Comparison of ENCODE assay signal across 17 mouse cellular contexts in the genomic region with DNA sequence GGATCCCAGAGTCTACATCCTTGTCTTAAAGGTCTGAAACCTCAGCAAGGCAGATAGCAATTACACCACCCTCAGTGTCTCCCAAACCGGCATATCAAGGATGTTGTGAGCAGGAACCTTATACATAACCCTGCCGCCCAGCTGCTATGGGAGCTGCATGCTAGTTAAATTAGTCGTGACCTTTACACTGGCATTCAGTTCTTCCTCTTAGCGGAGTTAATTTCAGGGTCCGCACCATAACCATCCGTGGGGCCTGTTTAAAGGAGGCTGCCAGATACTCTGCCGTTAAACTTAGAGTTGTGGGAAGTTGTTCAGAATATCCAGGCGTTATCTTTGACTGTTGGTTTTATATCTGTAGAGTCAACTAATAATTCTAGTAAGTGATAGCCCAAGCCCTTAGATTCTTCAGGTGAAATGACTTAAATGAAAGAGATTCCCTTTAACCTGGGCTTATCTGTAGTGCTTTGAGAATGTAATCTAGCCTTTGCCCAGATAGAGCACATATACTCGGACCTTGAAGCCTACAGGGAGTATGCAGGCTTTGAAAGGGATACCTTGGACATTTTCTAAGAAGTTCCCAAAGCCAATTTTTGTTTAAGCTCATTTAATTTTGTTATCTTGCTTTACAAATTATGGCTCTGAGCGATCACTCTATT.
"Had no signal": no experiment of that assay in that cellular context is flagged by ENCODE, and none has a peak within 500 bp of the region (broad histone marks: within the 10 kb centered on the region; RNA-seq: fewer than 3 reads in every experiment).

No protein-coding gene starts in this region.

- H3K9ac ChIP-seq: liver, postnatal 0 days; lung, embryonic 15.5 days; midbrain, embryonic 13.5 days; midbrain, embryonic 15.5 days; neural tube, embryonic 12.5 days had no signal

- ATAC-seq: liver, postnatal 0 days; lung, postnatal 0 days; midbrain, embryonic 13.5 days; midbrain, embryonic 15.5 days had no signal

- DNase-seq: liver, postnatal 0 days; lung, adult 2 months; lung, postnatal 14 days; lung, postnatal 36 days; right cerebral cortex, postnatal 14 days; spleen, adult 18-20 months; thymus, adult 2 months; thymus, postnatal 25 days; thymus, postnatal 4 days had no signal

- H3K4me2 ChIP-seq: lung, embryonic 15.5 days; midbrain, embryonic 11.5 days; midbrain, embryonic 13.5 days; midbrain, embryonic 15.5 days; neural tube, embryonic 12.5 days had no signal

- H3K4me3 ChIP-seq: lung, embryonic 15.5 days; megakaryocyte, embryonic 14.5 days; midbrain, embryonic 13.5 days; midbrain, embryonic 15.5 days; neural tube, embryonic 12.5 days had no signal

- H3K36me3 ChIP-seq: lung, embryonic 15.5 days; midbrain, embryonic 13.5 days; midbrain, embryonic 15.5 days; neural tube, embryonic 12.5 days had no signal

- H3K27ac ChIP-seq: lung, embryonic 15.5 days; macrophage; midbrain, embryonic 13.5 days; midbrain, embryonic 15.5 days; neural tube, embryonic 12.5 days had no signal

- H3K27me3 ChIP-seq: lung, embryonic 15.5 days; megakaryocyte, embryonic 14.5 days; midbrain, embryonic 13.5 days; midbrain, embryonic 15.5 days; neural tube, embryonic 12.5 days had no signal

- H3K4me1 ChIP-seq: lung, embryonic 15.5 days; midbrain, embryonic 13.5 days; midbrain, embryonic 15.5 days; neural tube, embryonic 12.5 days had no signal

- H3K9me3 ChIP-seq: lung, embryonic 15.5 days; megakaryocyte, embryonic 14.5 days; midbrain, embryonic 13.5 days; midbrain, embryonic 15.5 days; neural tube, embryonic 12.5 days had no signal
